Mouse (Mus musculus): ENCODE data around the gene Sox10. TPM values are rescaled to one million over a fixed set of nuclear protein-coding genes. Genes with fewer than 3 reads are reported as not detected.

Gene Sox10
- polyA plus RNA-seq, 1 experiment from 2014 or later, result 5.2 TPM

GRCm38 (mm10) chr15:79122546-79122945, 42.5 kb downstream of the Sox10 start:
- no peak for ATAC-seq
- no peak overlapping the region for H3K27ac ChIP-seq (ENCODE audit: low read length)
- H3K4me1 ChIP-seq (ENCODE audit: control insufficient read depth, insufficient read depth, low read length), result no peaks in the 10 kb centered on the region
- no peak overlapping the region for H3K4me2 ChIP-seq (ENCODE audit: low read depth, low read length)
- H3K4me3 ChIP-seq (ENCODE audit: low read length), result no peak overlapping the region
- peaks cover 14% of the 10 kb centered on the region for H3K36me3 ChIP-seq (ENCODE audit: control insufficient read depth, insufficient read depth, low read length)
- no peaks in the 10 kb centered on the region for H3K9me3 ChIP-seq (ENCODE audit: control insufficient read depth, low read length)
- WGBS, result 84% methylated on average over 13 of the region's 13 CpGs
- H3K27me3 ChIP-seq (replicated peaks; ENCODE audit: control insufficient read depth, insufficient read depth, low read length), result no peaks in the 10 kb centered on the region
- H3K9ac ChIP-seq (ENCODE audit: low read depth, low read length), result no peak overlapping the region

GRCm38 (mm10) chr15:79122119-79122518, 42.9 kb downstream of the Sox10 start:
- H3K27me3 ChIP-seq (replicated peaks; ENCODE audit: control insufficient read depth, insufficient read depth, low read length), result no peaks in the 10 kb centered on the region
- WGBS, result 79% methylated on average over 4 of the region's 4 CpGs
- peaks cover 10% of the 10 kb centered on the region for H3K36me3 ChIP-seq (ENCODE audit: control insufficient read depth, insufficient read depth, low read length)
- ATAC-seq, result no peak
- no peak overlapping the region for H3K4me2 ChIP-seq (ENCODE audit: low read depth, low read length)
- no peaks in the 10 kb centered on the region for H3K9me3 ChIP-seq (ENCODE audit: control insufficient read depth, low read length)
- H3K4me3 ChIP-seq (ENCODE audit: low read length), result no peak overlapping the region
- no peaks in the 10 kb centered on the region for H3K4me1 ChIP-seq (ENCODE audit: control insufficient read depth, insufficient read depth, low read length)
- no peak overlapping the region for H3K9ac ChIP-seq (ENCODE audit: low read depth, low read length)
- H3K27ac ChIP-seq (ENCODE audit: low read length), result no peak overlapping the region

DNA sequence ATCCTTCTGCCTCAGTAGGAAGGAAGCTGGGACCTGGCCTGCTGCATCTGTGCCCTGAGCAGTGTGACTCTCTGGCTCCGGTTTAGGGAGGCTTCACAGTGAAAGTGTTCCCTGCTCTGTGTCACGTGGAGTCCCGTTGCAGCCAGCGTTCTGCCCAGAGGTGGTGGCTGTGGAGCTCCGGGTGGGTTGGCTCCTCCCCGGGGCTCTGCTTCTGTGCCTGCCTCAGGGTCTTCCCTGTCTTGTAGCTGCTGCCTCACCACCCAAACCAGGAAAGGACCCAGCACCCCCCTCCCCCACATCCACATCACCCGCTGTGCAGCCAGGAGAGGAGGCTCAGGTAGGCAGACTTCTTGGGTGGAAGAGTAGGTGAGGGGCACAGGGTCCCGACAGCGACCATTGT, 45.5 kb downstream of the Sox10 start:
- Histone ChIP-seq H3K4me2 (ENCODE audit: low read depth, low read length) (no peak overlapping the region), H3K4me1 (ENCODE audit: control insufficient read depth, insufficient read depth, low read length) (no peaks in the 10 kb centered on the region), H3K9ac (ENCODE audit: low read depth, low read length) (no peak overlapping the region), H3K36me3 (ENCODE audit: control insufficient read depth, insufficient read depth, low read length) (peaks cover 3% of the 10 kb centered on the region; the same call in 1 of the 2 replicates), H3K9me3 (ENCODE audit: control insufficient read depth, low read length) (no peaks in the 10 kb centered on the region), H3K4me3 (ENCODE audit: low read length) (no peak overlapping the region), H3K27me3 (replicated peaks; ENCODE audit: control insufficient read depth, insufficient read depth, low read length) (no peaks in the 10 kb centered on the region), H3K27ac (ENCODE audit: low read length) (no peak overlapping the region)
- WGBS, result 79% methylated on average over 9 of the region's 9 CpGs
- ATAC-seq, result no peak

- Histone ChIP-seq H3K9me3 (ENCODE audit: control insufficient read depth, low read length) (no peaks in the 10 kb centered on the region), H3K4me2 (ENCODE audit: low read depth, low read length) (no peak overlapping the region), H3K4me1 (ENCODE audit: control insufficient read depth, insufficient read depth, low read length) (peaks cover 11% of the 10 kb centered on the region), H3K9ac (ENCODE audit: low read depth, low read length) (no peak overlapping the region), H3K4me3 (ENCODE audit: low read length) (no peak overlapping the region), H3K36me3 (ENCODE audit: control insufficient read depth, insufficient read depth, low read length) (no peaks in the 10 kb centered on the region), H3K27me3 (replicated peaks; ENCODE audit: control insufficient read depth, insufficient read depth, low read length) (no peaks in the 10 kb centered on the region), H3K27ac (ENCODE audit: low read length) (no peak overlapping the region)
- WGBS, result 61% methylated on average over 5 of the region's 5 CpGs
- ATAC-seq, result no peak
Measured at GRCm38 (mm10) chr15:79115276-79115675, 49.8 kb downstream of the Sox10 start.

- Histone ChIP-seq H3K27ac (ENCODE audit: low read length) (no peak overlapping the region), H3K27me3 (replicated peaks; ENCODE audit: control insufficient read depth, insufficient read depth, low read length) (no peaks in the 10 kb centered on the region), H3K9me3 (ENCODE audit: control insufficient read depth, low read length) (no peaks in the 10 kb centered on the region), H3K4me1 (ENCODE audit: control insufficient read depth, insufficient read depth, low read length) (peaks cover 22% of the 10 kb centered on the region), H3K4me3 (ENCODE audit: low read length) (no peak overlapping the region), H3K4me2 (ENCODE audit: low read depth, low read length) (no peak overlapping the region), H3K9ac (ENCODE audit: low read depth, low read length) (no peak overlapping the region), H3K36me3 (ENCODE audit: control insufficient read depth, insufficient read depth, low read length) (no peaks in the 10 kb centered on the region)
- WGBS, result 78% methylated on average over 4 of the region's 4 CpGs
- ATAC-seq, result no peak
Measured at GRCm38 (mm10) chr15:79111774-79112173, 53.3 kb downstream of the Sox10 start.

DNA sequence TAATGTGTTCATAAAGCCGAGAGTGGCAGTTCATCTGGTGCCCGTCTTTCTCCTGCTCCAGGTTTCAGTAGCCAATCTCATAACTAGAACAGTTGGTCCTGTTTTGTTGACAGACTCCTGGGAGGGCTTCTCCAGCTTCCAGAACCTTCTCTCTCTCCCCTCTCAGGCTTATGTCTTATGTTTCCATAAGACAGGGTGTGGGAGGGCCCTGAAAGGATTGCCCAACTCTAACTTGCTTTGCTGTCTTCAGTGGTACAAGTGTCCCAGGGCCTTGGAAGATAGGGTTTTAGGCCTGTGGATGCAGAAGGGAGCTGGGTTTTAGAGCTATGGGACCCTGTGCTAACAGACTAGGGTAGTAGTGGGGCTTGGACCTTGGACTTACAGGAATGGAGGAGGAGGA, 54.5 kb downstream of the Sox10 start:
- H3K36me3 ChIP-seq (ENCODE audit: control insufficient read depth, insufficient read depth, low read length), result no peaks in the 10 kb centered on the region

GRCm38 (mm10) chr15:79110031-79110430, 55.0 kb downstream of the Sox10 start:
- Histone ChIP-seq H3K4me1 (ENCODE audit: control insufficient read depth, insufficient read depth, low read length) (peaks cover 22% of the 10 kb centered on the region), H3K36me3 (ENCODE audit: control insufficient read depth, insufficient read depth, low read length) (no peaks in the 10 kb centered on the region), H3K4me2 (ENCODE audit: low read depth, low read length) (peak overlapping the region; percentile 96), H3K27me3 (replicated peaks; ENCODE audit: control insufficient read depth, insufficient read depth, low read length) (no peaks in the 10 kb centered on the region), H3K9me3 (ENCODE audit: control insufficient read depth, low read length) (no peaks in the 10 kb centered on the region), H3K27ac (ENCODE audit: low read length) (no peak overlapping the region), H3K9ac (ENCODE audit: low read depth, low read length) (peak overlapping the region; percentile 84), H3K4me3 (ENCODE audit: low read length) (peak overlapping the region; percentile 85)
- ATAC-seq, result no peak
- 22% methylated on average over 9 of the region's 9 CpGs for WGBS

More for the DNA sequence above, 54.5 kb downstream of the Sox10 start:
- 66% methylated on average over 2 of the region's 2 CpGs for WGBS
- Histone ChIP-seq H3K9me3 (ENCODE audit: control insufficient read depth, low read length) (no peaks in the 10 kb centered on the region), H3K4me3 (ENCODE audit: low read length) (peak overlapping the region; percentile 85), H3K27ac (ENCODE audit: low read length) (no peak overlapping the region), H3K4me2 (ENCODE audit: low read depth, low read length) (peak overlapping the region; percentile 96), H3K9ac (ENCODE audit: low read depth, low read length) (peak overlapping the region; percentile 84), H3K4me1 (ENCODE audit: control insufficient read depth, insufficient read depth, low read length) (peaks cover 22% of the 10 kb centered on the region), H3K27me3 (replicated peaks; ENCODE audit: control insufficient read depth, insufficient read depth, low read length) (no peaks in the 10 kb centered on the region)
- no peak for ATAC-seq

DNA sequence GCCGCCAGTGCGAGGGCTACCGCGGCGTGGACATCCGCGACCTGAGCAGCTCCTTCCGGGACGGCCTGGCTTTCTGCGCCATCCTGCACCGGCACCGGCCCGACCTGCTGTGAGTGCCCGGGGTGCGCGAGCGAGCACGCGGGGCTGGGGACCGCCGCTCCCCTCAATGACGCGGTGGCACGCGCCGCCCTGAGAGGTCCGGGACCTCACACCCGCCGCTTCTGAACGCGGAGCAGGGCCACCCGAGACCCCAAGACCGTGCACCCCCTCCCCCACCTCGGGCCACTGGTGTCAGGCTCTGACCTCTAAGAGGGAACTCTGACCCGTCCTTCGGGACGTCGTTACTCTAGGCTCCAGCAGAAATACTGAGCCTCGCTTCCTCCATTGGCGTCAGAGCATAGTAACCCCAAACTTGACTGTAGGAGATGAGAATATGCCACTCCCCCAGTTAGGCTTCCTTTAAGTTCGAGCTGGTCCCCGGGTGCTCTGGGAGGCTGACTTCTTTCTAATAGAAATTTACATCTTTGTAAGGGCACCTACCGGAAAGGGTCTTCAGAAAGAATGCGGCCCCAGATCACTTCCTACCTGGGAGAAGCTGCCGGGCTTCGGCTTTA, 55.6 kb downstream of the Sox10 start:
- WGBS, result under 1% methylated on average over 46 of the region's 46 CpGs
- peak; percentile 68 for ATAC-seq
- no peaks in the 10 kb centered on the region for H3K27me3 ChIP-seq (replicated peaks; ENCODE audit: control insufficient read depth, insufficient read depth, low read length)

DNA sequence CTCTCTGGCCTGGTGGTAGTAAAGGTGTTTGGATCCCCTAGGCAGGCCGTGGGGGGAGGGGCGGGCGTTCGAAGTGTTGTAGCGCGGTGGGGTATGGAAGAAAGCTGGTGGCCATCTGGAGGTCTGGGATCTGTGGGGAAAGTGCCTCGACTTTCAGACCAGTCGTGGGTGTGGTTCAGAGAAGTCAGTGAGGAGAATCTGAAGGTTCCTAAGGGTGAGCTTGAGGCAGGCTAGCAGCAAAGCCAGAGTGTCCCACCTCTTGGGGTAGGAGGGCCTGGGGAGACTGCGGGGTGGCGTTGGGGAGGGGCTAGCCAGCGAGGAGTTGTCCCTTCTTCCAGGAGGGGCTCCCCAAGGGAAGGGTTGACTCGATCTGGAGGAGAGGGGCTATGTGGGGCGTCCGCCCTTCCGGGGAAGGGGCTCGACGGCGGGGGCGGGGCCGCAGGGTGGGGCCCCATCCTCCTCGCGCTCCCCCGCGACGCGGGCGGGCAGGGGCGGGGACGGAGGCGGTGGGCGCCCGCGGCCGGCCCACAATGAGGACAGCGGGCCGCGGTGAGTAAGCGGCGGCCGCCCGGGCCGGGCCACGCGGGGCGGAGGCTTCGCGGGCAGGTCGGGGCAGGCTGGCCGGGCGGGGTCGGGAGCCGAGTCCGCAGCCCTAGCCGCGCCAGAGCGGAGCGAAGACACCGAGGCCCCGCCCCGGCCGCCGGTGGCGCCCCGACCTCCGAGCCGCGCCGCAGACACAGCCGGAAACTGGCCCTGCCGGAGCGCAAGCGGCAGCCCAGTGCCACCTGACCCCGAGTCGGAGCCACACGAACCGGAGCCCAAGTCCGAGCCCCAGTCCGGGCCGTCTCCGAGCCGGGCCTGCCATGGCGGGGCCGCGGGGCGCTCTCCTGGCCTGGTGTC, 56.4 kb downstream of the Sox10 start, which contains the start of gene Micall1:
Gene Micall1, plus strand, starts transcription at position 478 of the 900 bp plus-strand sequence.
- Histone ChIP-seq H3K9me3 (ENCODE audit: control insufficient read depth, low read length) (no peaks in the 10 kb centered on the region), H3K36me3 (ENCODE audit: control insufficient read depth, insufficient read depth, low read length) (no peaks in the 10 kb centered on the region), H3K27ac (ENCODE audit: low read length) (peak within 1 kb of the TSS; percentile 85), H3K9ac (ENCODE audit: low read depth, low read length) (peak within 1 kb of the TSS; percentile 84), H3K4me3 (ENCODE audit: low read length) (peak within 1 kb of the TSS; percentile 85), H3K27me3 (replicated peaks; ENCODE audit: control insufficient read depth, insufficient read depth, low read length) (no peaks in the 10 kb centered on the region), H3K4me1 (ENCODE audit: control insufficient read depth, insufficient read depth, low read length) (peaks cover 22% of the 10 kb centered on the region), H3K4me2 (ENCODE audit: low read depth, low read length) (peak within 1 kb of the TSS; percentile 96)
- ATAC-seq, result peak; percentile 89
- WGBS, result under 1% methylated on average over 73 of the region's 85 CpGs

More for the DNA sequence above, 55.6 kb downstream of the Sox10 start:
- Histone ChIP-seq H3K27ac (ENCODE audit: low read length) (peak overlapping the region; percentile 85), H3K9me3 (ENCODE audit: control insufficient read depth, low read length) (no peaks in the 10 kb centered on the region), H3K4me3 (ENCODE audit: low read length) (peak overlapping the region; percentile 85), H3K9ac (ENCODE audit: low read depth, low read length) (peak overlapping the region; percentile 84), H3K4me2 (ENCODE audit: low read depth, low read length) (peak overlapping the region; percentile 96), H3K36me3 (ENCODE audit: control insufficient read depth, insufficient read depth, low read length) (no peaks in the 10 kb centered on the region), H3K4me1 (ENCODE audit: control insufficient read depth, insufficient read depth, low read length) (peaks cover 22% of the 10 kb centered on the region)
